Mouse (Mus musculus) gastrocnemius, postnatal 14 days (tissue): ENCODE measurements around the gene Bmp8a. TPM values are rescaled to one million over a fixed set of nuclear protein-coding genes. Genes with fewer than 3 reads are reported as not detected.
"Not testable (repeated sequence)": the region's sequence is repeated elsewhere in the genome, so short reads cannot be mapped to it uniquely, and the experiment has no call there.

Experiments used
- DNase-seq: peaks from one replicate; pipeline ENCODE4 v3.0.0; 2021; ENCODE audit warnings: mixed read lengths
- intact Hi-C: fragments of 180-260 bp; cut with DNase I; formaldehyde crosslinking; loops from one replicate; pipeline ENCODE4 v1.15.1; 2025; ENCODE audit warnings: low total_unique reads
- total RNA-seq, 2 experiments: library from RNA; stranded (reverse); gene quantifications; 2 replicates each; pipeline ENCODE4 v1.2.3; 2021

Gene Bmp8a
- total RNA-seq, 2 experiments from 2014 or later = 0.08 to 0.60 TPM

GRCm38 (mm10) chr4:123295026-123295425 is 48.0 kb downstream of the Bmp8a start:
- intact Hi-C loops, DNase-seq: not testable (repeated sequence)

GRCm38 (mm10) chr4:123293661-123294443 is 49.2 kb downstream of the Bmp8a start:
- DNase-seq = no peak
- intact Hi-C loops = no loop called here

- no peak for DNase-seq
- intact Hi-C loops = no loop called here
Observed at GRCm38 (mm10) chr4:123292989-123293388, 50.1 kb downstream of the Bmp8a start.

- intact Hi-C loops = no loop called here
- DNase-seq = no peak
Observed at GRCm38 (mm10) chr4:123292390-123292789, 50.7 kb downstream of the Bmp8a start.

GRCm38 (mm10) chr4:123289038-123289437 is 54.0 kb downstream of the Bmp8a start:
- intact Hi-C loops = no loop called here
- no peak for DNase-seq

GRCm38 (mm10) chr4:123286790-123287189 is 56.3 kb downstream of the Bmp8a start:
- no peak for DNase-seq
- intact Hi-C loops = no loop called here

GRCm38 (mm10) chr4:123284731-123285624 is 58.1 kb downstream of the Bmp8a start:
- no peak for DNase-seq
- intact Hi-C loops = no loop called here

- DNase-seq, intact Hi-C loops: not testable (repeated sequence)
Observed at GRCm38 (mm10) chr4:123283675-123284064, 59.4 kb downstream of the Bmp8a start.

GRCm38 (mm10) chr4:123282915-123283674 is 60.0 kb downstream of the Bmp8a start:
- intact Hi-C loops = not testable (repeated sequence)
- DNase-seq = peak; percentile 62

- intact Hi-C loops = no loop called here
- DNase-seq = peak; percentile 93
Observed at GRCm38 (mm10) chr4:123282500-123282899, 60.6 kb downstream of the Bmp8a start.

GRCm38 (mm10) chr4:123280117-123280516 is 62.9 kb downstream of the Bmp8a start:
- no peak for DNase-seq
- intact Hi-C loops = no loop called here

- intact Hi-C loops = no loop called here
- no peak for DNase-seq
Observed at GRCm38 (mm10) chr4:123271063-123271462, 72.0 kb downstream of the Bmp8a start.

Other genes starting within 250 kb of the Bmp8a start
- not detected for gene Bmp8b, start 238.1 kb downstream of the Bmp8a start, total RNA-seq
- not detected for gene Oxct2b, start 227.0 kb downstream of the Bmp8a start, total RNA-seq
- 10 to 100 TPM; 16.2 to 18.8 TPM for gene Ppie, start 203.3 kb downstream of the Bmp8a start, total RNA-seq
- gene Hpcal4, start 160.0 kb downstream of the Bmp8a start, total RNA-seq = under 1 TPM; 0.06 to 0.07 TPM
- 10 to 100 TPM in 1 of 2 experiments, 1 to 10 TPM in 1; 7.9 to 10.7 TPM for gene Nt5c1a, start 141.7 kb downstream of the Bmp8a start, total RNA-seq
- 10 to 100 TPM; 11.8 to 18.1 TPM for gene Heyl, start 109.7 kb downstream of the Bmp8a start, total RNA-seq
- gene Pabpc4, start 80.9 kb downstream of the Bmp8a start, total RNA-seq = 100 to 1,000 TPM; 286 to 288 TPM
- gene Oxct2a, start 19.6 kb downstream of the Bmp8a start, total RNA-seq = under 1 TPM in 1 of 2 experiments, not detected in 1; 0.20 TPM